Mouse (Mus musculus): ENCODE data around the gene Tgfa. TPM values are rescaled to one million over a fixed set of nuclear protein-coding genes. Genes with fewer than 3 reads are reported as not detected.

Gene Tgfa
- polyA plus RNA-seq, 1 experiment from 2014 or later: 7.5 TPM

DNA sequence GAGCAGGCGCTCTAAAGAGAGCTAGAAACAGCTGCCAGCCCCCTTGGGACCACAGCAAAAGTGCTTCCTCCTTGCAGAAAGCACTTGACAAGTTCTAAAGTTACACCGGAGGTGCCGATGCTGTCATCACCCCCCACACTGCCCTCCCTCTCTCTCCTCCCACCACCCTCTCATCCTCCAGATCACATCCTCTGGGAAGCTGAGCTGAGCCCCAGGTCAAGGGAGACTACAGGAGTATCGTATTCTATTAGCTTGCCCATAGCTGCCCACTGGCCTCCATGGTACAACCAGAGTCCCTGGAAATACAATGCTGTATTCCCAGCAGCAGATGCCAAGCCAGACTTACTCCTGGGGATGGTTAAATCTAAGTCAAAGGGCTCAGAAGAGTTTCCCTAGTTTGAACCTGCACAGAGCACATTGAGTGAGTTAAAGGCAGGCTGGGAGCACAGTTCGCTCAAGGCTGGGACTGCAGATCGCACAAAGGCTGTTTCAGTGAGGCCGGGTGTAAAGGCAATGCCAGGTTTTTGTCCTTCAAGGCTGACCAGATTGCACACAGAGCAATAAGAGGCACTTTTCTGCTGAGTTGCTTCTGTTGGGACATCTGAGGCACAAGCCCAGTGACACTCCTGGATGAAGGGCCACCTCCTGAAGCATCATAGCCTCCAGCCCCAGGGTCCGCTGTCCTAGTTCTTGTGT, 75.5 kb downstream of the Tgfa start:
- no peak for TF ChIP-seq CTCF (IDR thresholded peaks at IDR 0.05; ENCODE audit: low read depth)
- Histone ChIP-seq H3K27ac (ENCODE audit: low read depth, low read length) (no peak overlapping the region), H3K36me3 (ENCODE audit: control insufficient read depth, insufficient read depth) (peaks cover 13% of the 10 kb centered on the region; the same call in 1 of the 2 replicates), H3K4me3 (ENCODE audit: low read depth, low read length) (no peak overlapping the region), H3K9ac (ENCODE audit: low read depth, low read length) (no peak overlapping the region), H3K4me1 (replicated peaks; ENCODE audit: control insufficient read depth, insufficient read depth, low read length) (no peaks in the 10 kb centered on the region), H3K4me2 (replicated peaks; ENCODE audit: low read depth) (no peak overlapping the region), H3K9me3 (ENCODE audit: control insufficient read depth) (no peaks in the 10 kb centered on the region), H3K27me3 (replicated peaks; ENCODE audit: control insufficient read depth, insufficient read depth, low read length) (no peaks in the 10 kb centered on the region)
- 71% methylated on average over 8 of the region's 8 CpGs for WGBS
- ATAC-seq: no peak

DNA sequence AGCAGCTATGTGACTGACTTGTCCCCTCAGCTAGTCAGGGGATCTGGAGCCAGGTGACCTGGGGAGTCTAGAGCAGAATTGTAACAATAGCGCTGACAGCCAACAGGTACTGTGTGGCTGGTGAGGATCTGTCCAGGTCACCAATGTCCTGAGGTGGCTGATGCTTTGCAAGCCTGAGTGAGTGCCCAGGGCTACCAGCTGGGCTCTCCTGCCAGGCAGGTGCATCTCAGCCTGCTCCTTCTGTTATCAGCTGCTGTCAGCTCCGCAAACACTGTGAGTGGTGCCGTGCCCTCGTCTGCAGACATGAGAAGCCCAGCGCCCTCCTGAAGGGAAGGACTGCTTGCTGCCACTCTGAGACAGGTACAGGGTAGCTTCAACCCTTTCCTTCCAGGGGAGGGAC, 76.1 kb downstream of the Tgfa start:
- Histone ChIP-seq H3K4me2 (replicated peaks; ENCODE audit: low read depth) (no peak overlapping the region), H3K27ac (ENCODE audit: low read depth, low read length) (no peak overlapping the region), H3K9ac (ENCODE audit: low read depth, low read length) (no peak overlapping the region), H3K4me3 (ENCODE audit: low read depth, low read length) (no peak overlapping the region), H3K9me3 (ENCODE audit: control insufficient read depth) (no peaks in the 10 kb centered on the region), H3K27me3 (replicated peaks; ENCODE audit: control insufficient read depth, insufficient read depth, low read length) (no peaks in the 10 kb centered on the region), H3K36me3 (ENCODE audit: control insufficient read depth, insufficient read depth) (peaks cover 13% of the 10 kb centered on the region; the same call in 1 of the 2 replicates), H3K4me1 (replicated peaks; ENCODE audit: control insufficient read depth, insufficient read depth, low read length) (no peaks in the 10 kb centered on the region)
- WGBS: 85% methylated on average over 5 of the region's 5 CpGs
- no peak for TF ChIP-seq CTCF (IDR thresholded peaks at IDR 0.05; ENCODE audit: low read depth)
- ATAC-seq: no peak

DNA sequence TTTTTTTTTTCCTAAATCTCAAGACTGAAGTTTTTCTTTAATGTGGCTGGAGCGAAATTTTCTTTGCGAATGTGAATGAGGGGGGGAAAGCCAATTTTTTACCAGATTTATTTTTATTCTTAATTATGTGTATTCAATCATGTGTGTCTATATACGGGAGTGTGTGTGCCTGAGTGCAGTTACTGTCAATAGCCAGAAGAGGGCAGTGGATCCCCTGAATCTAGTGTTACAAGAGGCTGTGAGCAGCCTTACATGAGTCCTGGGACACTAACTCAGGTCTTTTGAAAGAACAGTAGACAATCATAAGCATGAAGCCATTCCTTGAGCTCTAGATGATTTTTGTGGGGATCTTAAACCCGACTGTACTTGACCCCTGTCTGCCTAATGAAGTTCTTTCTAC, 80.7 kb downstream of the Tgfa start:
- ATAC-seq: no peak
- H3K27me3 ChIP-seq (replicated peaks; ENCODE audit: control insufficient read depth, insufficient read depth, low read length): no peaks in the 10 kb centered on the region
- H3K4me2 ChIP-seq (replicated peaks; ENCODE audit: low read depth): no peak overlapping the region
- 93% methylated on average over 4 of the region's 4 CpGs for WGBS
- no peak overlapping the region for H3K4me3 ChIP-seq (ENCODE audit: low read depth, low read length)
- TF ChIP-seq CTCF (IDR thresholded peaks at IDR 0.05; ENCODE audit: low read depth): 0 out of 2 replicates have a peak, but pooled peaks have one; percentile 22
- no peak overlapping the region for H3K9ac ChIP-seq (ENCODE audit: low read depth, low read length)
- H3K27ac ChIP-seq (ENCODE audit: low read depth, low read length): no peak overlapping the region
- H3K36me3 ChIP-seq (ENCODE audit: control insufficient read depth, insufficient read depth): peaks cover 13% of the 10 kb centered on the region; the same call in 1 of the 2 replicates
- no peaks in the 10 kb centered on the region for H3K9me3 ChIP-seq (ENCODE audit: control insufficient read depth)
- no peaks in the 10 kb centered on the region for H3K4me1 ChIP-seq (replicated peaks; ENCODE audit: control insufficient read depth, insufficient read depth, low read length)

DNA sequence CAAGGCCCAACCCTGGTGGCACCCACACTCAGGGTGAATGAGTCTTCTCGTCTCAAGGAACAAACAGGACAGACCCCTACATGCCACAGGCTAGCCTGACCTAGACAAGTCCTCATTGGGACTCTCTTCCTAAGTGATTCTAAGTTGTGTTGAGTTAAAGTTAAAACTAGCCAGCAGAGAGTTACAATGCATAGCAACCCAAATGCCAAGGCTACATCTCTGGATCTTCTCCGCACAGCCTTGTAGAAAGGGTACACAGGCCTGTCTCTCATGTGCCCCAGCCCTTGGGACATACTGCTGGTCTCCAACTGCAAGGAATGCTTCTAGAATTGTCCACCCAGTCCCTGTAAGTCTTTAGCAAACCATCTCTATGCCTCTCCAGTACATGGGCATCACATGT, 81.8 kb downstream of the Tgfa start:
- Histone ChIP-seq H3K27ac (ENCODE audit: low read depth, low read length) (no peak overlapping the region), H3K4me3 (ENCODE audit: low read depth, low read length) (no peak overlapping the region), H3K27me3 (replicated peaks; ENCODE audit: control insufficient read depth, insufficient read depth, low read length) (no peaks in the 10 kb centered on the region), H3K36me3 (ENCODE audit: control insufficient read depth, insufficient read depth) (peaks cover 8% of the 10 kb centered on the region; the same call in 1 of the 2 replicates), H3K9ac (ENCODE audit: low read depth, low read length) (no peak overlapping the region), H3K4me1 (replicated peaks; ENCODE audit: control insufficient read depth, insufficient read depth, low read length) (no peaks in the 10 kb centered on the region), H3K9me3 (ENCODE audit: control insufficient read depth) (no peaks in the 10 kb centered on the region), H3K4me2 (replicated peaks; ENCODE audit: low read depth) (no peak overlapping the region)
- no peak for TF ChIP-seq CTCF (IDR thresholded peaks at IDR 0.05; ENCODE audit: low read depth)
- 91% methylated on average over 2 of the region's 2 CpGs for WGBS
- no peak for ATAC-seq

DNA sequence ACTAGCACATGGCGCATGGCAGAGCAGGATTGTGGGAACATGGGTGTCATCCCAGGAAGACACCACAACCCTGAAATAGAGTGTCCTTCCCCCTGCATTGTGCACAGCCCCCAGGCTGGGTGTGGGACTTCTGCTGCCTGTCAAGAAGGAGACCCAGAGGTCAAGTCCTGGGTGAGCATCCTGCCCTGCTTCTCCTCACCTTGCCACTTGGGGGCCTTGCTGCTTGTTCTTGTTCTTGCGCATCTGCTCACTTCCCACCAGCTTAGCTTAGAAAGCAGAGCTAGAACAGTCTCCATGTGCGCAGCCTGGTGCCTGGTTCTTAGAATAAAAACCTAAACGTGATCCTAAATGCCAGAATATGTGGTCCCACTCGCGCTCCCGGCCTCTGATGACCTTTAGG, 82.6 kb downstream of the Tgfa start:
- ATAC-seq: no peak

DNA sequence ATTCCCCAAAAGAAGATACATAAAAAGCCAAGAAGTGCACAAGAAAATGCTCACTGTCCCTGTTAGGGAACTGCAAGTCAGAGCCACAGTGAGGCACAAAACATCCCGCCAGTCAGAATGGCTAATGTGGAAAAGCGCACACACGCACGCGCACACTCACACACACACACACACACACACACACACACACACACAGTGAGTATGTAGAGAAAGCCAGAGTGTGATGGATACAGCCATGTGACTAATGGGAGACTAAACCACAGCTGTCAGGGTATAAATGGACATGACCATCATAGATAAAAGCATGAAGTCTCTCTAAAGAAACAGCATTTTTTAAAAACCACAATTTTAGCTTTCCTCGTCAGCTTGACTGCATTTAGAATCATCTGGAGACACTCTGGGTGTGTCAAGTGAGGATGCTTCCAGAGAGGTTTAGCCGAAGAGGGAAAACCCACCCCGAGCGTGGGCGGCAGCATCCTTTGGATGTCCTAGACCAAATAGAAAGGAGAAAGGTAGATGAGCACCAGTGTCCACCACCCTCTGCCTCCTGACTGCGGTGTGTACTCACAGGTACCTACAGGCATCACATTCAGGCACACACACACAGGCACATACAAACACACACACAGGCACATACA, 86.7 kb downstream of the Tgfa start:
- 87% methylated on average over 11 of the region's 11 CpGs for WGBS
- no peaks in the 10 kb centered on the region for H3K27me3 ChIP-seq (replicated peaks; ENCODE audit: control insufficient read depth, insufficient read depth, low read length)
- H3K36me3 ChIP-seq (ENCODE audit: control insufficient read depth, insufficient read depth): no peaks in the 10 kb centered on the region
- no peak overlapping the region for H3K9ac ChIP-seq (ENCODE audit: low read depth, low read length)
- H3K27ac ChIP-seq (ENCODE audit: low read depth, low read length): no peak overlapping the region
- H3K9me3 ChIP-seq (ENCODE audit: control insufficient read depth): no peaks in the 10 kb centered on the region
- no peaks in the 10 kb centered on the region for H3K4me1 ChIP-seq (replicated peaks; ENCODE audit: control insufficient read depth, insufficient read depth, low read length)
- TF ChIP-seq CTCF (IDR thresholded peaks at IDR 0.05; ENCODE audit: low read depth): no peak
- no peak overlapping the region for H3K4me3 ChIP-seq (ENCODE audit: low read depth, low read length)
- no peak overlapping the region for H3K4me2 ChIP-seq (replicated peaks; ENCODE audit: low read depth)
- no peak for ATAC-seq

More for the DNA sequence above, 82.6 kb downstream of the Tgfa start:
- 77% methylated on average over 7 of the region's 7 CpGs for WGBS
- Histone ChIP-seq H3K4me1 (replicated peaks; ENCODE audit: control insufficient read depth, insufficient read depth, low read length) (no peaks in the 10 kb centered on the region), H3K36me3 (ENCODE audit: control insufficient read depth, insufficient read depth) (no peaks in the 10 kb centered on the region), H3K27me3 (replicated peaks; ENCODE audit: control insufficient read depth, insufficient read depth, low read length) (no peaks in the 10 kb centered on the region), H3K4me3 (ENCODE audit: low read depth, low read length) (no peak overlapping the region), H3K9ac (ENCODE audit: low read depth, low read length) (no peak overlapping the region), H3K27ac (ENCODE audit: low read depth, low read length) (no peak overlapping the region), H3K9me3 (ENCODE audit: control insufficient read depth) (no peaks in the 10 kb centered on the region), H3K4me2 (replicated peaks; ENCODE audit: low read depth) (no peak overlapping the region)
- TF ChIP-seq CTCF (IDR thresholded peaks at IDR 0.05; ENCODE audit: low read depth): peak; percentile 48

Data from intestine, postnatal 0 days (tissue).